Mouse (Mus musculus): ENCODE measurements around the gene Stx6. TPM values are rescaled to one million over a fixed set of nuclear protein-coding genes. Genes with fewer than 3 reads are reported as not detected.

Stx6 gene
- polyA plus RNA-seq, 1 experiment from 2014 or later: 36.9 TPM

DNA sequence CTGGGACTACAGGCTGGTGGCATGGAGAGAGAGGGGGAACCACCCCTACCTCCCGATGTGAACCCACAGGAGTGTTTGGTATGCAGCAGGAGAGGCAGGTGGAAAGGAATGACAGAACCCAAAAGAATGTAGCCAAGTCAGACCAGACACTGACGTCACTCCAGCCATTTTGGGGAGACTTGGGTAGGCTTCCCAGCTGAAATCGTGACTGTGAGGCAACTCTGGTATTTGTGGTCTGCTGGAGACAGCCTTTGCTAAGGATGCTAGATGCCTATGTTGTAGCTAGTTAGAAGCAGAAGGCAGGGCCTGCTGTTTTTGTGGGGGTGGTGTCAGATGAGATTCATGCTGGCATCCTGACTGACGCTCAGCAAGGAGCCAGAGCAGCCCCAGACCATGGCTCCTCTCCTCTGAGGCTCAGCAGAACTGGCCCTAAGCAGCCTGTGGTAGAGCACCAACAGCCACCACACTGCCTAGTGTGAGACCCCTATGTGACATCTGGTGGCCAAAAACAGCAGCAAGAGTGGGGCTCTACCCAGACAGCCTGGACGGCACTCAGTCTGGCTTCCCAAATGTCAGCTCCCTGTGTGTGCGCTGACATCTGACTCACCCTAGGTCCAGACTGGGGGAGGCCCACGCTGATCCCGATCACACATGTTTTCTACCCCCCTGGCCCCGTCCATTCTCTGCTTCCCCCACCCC is 56.7 kb downstream of the Stx6 start:
- WGBS: 42% methylated on average over 9 of the region's 9 CpGs
- Histone ChIP-seq H3K36me3 (ENCODE audit: control insufficient read depth, insufficient read depth, low read length) (no peaks in the 10 kb centered on the region), H3K4me2 (no peak overlapping the region), H3K27ac (ENCODE audit: low read depth, low read length) (no peak overlapping the region), H3K9ac (ENCODE audit: low read depth, low read length) (no peak overlapping the region), H3K9me3 (ENCODE audit: control insufficient read depth, low read length) (no peaks in the 10 kb centered on the region), H3K27me3 (replicated peaks; ENCODE audit: control insufficient read depth, insufficient read depth, low read length) (no peaks in the 10 kb centered on the region), H3K4me3 (ENCODE audit: low read depth, low read length) (no peak overlapping the region), H3K4me1 (replicated peaks; ENCODE audit: control insufficient read depth, insufficient read depth, low read length) (peaks cover 24% of the 10 kb centered on the region; the same call in 1 of the 2 replicates)
- ATAC-seq (replicated peaks; ENCODE audit: low FRiP score) (no peak), DNase-seq (ENCODE audit: low spot score) (no peak)

DNA sequence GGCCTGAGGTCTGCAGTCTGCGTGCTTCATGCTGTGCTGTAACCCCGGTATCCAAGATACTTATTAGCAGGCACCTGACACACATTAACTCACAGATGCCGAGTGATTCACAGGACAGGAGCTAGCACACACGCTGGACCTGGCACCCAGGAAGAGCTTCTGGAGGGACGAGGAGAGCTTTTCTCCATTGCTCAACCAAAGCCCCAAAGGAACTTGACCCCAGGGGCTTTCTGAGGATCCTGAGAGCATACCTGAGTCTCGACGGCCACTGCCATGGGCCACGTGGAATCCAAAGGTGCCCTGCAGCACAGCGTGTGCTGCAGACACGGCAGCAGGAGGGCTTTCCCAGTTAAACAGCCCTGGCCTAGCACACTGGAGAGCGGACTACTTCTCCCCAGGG is 57.8 kb downstream of the Stx6 start:
- no peaks in the 10 kb centered on the region for H3K36me3 ChIP-seq (ENCODE audit: control insufficient read depth, insufficient read depth, low read length)
- ATAC-seq (replicated peaks; ENCODE audit: low FRiP score) (no peak), DNase-seq (ENCODE audit: low spot score) (no peak)
- H3K27me3 ChIP-seq (replicated peaks; ENCODE audit: control insufficient read depth, insufficient read depth, low read length): no peaks in the 10 kb centered on the region
- 87% methylated on average over 11 of the region's 11 CpGs for WGBS
- peaks cover 24% of the 10 kb centered on the region; the same call in 1 of the 2 replicates for H3K4me1 ChIP-seq (replicated peaks; ENCODE audit: control insufficient read depth, insufficient read depth, low read length)
- no peak overlapping the region for H3K4me3 ChIP-seq (ENCODE audit: low read depth, low read length)
- H3K9me3 ChIP-seq (ENCODE audit: control insufficient read depth, low read length): no peaks in the 10 kb centered on the region
- H3K4me2 ChIP-seq: no peak overlapping the region
- H3K27ac ChIP-seq (ENCODE audit: low read depth, low read length): no peak overlapping the region
- no peak overlapping the region for H3K9ac ChIP-seq (ENCODE audit: low read depth, low read length)

DNA sequence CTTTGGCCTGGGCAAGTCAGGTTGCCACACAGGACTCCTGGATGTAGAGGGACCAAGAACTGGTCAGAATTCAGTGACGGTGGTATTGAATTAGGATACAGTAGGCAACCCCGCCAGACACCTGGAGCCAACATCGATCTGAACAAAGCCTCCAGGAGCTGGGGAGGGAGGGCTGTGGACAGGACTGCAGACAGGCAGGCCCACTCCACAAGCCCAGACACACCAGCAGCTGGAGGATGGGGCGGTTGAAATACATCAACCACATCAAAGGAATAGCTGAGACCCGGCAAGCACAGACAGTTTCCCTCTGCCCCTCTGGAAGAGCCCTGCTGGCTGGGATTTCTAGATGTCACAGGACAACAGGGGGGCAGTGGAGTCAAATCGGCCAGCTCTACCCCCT is 58.3 kb downstream of the Stx6 start:
- DNase-seq (ENCODE audit: low spot score): no peak
- no peaks in the 10 kb centered on the region for H3K27me3 ChIP-seq (replicated peaks; ENCODE audit: control insufficient read depth, insufficient read depth, low read length)
- no peak overlapping the region for H3K9ac ChIP-seq (ENCODE audit: low read depth, low read length)
- H3K27ac ChIP-seq (ENCODE audit: low read depth, low read length): no peak overlapping the region
- ATAC-seq (replicated peaks; ENCODE audit: low FRiP score): no peak
- no peak overlapping the region for H3K4me2 ChIP-seq
- no peak overlapping the region for H3K4me3 ChIP-seq (ENCODE audit: low read depth, low read length)
- WGBS: 69% methylated on average over 6 of the region's 6 CpGs
- H3K36me3 ChIP-seq (ENCODE audit: control insufficient read depth, insufficient read depth, low read length): no peaks in the 10 kb centered on the region
- peaks cover 22% of the 10 kb centered on the region; the same call in 1 of the 2 replicates for H3K4me1 ChIP-seq (replicated peaks; ENCODE audit: control insufficient read depth, insufficient read depth, low read length)
- no peaks in the 10 kb centered on the region for H3K9me3 ChIP-seq (ENCODE audit: control insufficient read depth, low read length)

DNA sequence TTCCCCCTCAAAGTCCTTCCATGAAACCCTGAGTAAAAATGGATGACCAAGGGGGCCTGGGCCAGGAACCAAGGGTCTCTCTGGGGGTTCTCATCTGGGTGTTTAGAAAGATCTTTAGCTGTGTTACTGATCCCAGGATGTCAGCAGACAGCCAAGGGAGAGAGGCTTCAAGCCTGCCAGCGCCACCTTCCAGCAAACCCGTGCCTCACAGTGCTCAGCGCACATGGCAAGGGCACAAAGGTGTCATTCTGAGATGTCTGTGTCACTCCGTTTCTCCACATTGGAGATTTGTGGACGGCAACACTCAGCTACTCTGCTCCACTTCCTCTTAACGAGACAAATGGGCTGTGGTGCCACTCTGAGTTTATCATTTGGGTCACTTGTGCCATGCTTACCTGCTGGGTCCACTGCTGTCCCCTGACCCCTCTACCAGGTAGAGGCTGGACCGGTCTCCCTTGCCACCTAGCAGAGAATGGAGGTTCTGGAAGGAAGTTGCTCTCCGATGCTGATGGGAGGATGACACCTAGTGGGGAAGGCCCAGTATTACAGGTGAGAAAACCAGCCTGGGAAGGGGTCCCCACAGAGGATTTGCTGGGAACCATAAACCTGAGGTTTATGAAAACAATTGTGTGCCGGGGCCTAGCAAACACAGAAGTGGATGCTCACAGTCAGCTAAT is 59.5 kb downstream of the Stx6 start:
- H3K9ac ChIP-seq (ENCODE audit: low read depth, low read length): no peak overlapping the region
- WGBS: 55% methylated on average over 9 of the region's 9 CpGs
- no peak overlapping the region for H3K4me2 ChIP-seq
- H3K9me3 ChIP-seq (ENCODE audit: control insufficient read depth, low read length): no peaks in the 10 kb centered on the region
- no peaks in the 10 kb centered on the region for H3K36me3 ChIP-seq (ENCODE audit: control insufficient read depth, insufficient read depth, low read length)
- no peak for DNase-seq (ENCODE audit: low spot score)
- H3K4me1 ChIP-seq (replicated peaks; ENCODE audit: control insufficient read depth, insufficient read depth, low read length): peaks cover 12% of the 10 kb centered on the region; the same call in 1 of the 2 replicates
- H3K4me3 ChIP-seq (ENCODE audit: low read depth, low read length): no peak overlapping the region
- ATAC-seq (replicated peaks; ENCODE audit: low FRiP score): no peak
- no peaks in the 10 kb centered on the region for H3K27me3 ChIP-seq (replicated peaks; ENCODE audit: control insufficient read depth, insufficient read depth, low read length)
- no peak overlapping the region for H3K27ac ChIP-seq (ENCODE audit: low read depth, low read length)

DNA sequence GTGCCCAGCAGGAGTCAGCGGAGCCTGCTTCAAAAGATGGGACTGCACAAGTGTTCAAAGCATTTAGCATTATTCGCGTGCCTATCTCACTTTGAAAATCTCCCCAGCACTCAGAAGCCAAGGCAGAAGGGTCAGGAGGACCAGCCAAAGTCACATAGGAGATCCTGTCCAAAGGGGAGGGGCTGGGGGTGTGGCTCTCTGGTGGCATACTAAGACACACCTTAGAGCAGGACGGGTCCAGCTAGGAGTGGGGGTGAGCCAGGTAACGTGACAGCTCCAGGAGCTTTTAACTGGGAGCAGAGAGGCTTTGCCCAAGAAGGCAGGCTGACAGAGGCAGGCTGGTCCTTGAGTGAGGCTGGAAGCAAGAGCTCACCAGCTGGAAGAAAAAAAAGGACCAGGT is 60.4 kb downstream of the Stx6 start:
- Histone ChIP-seq H3K27ac (ENCODE audit: low read depth, low read length) (no peak overlapping the region), H3K9ac (ENCODE audit: low read depth, low read length) (no peak overlapping the region), H3K4me1 (replicated peaks; ENCODE audit: control insufficient read depth, insufficient read depth, low read length) (peaks cover 13% of the 10 kb centered on the region), H3K36me3 (ENCODE audit: control insufficient read depth, insufficient read depth, low read length) (no peaks in the 10 kb centered on the region), H3K27me3 (replicated peaks; ENCODE audit: control insufficient read depth, insufficient read depth, low read length) (no peaks in the 10 kb centered on the region), H3K9me3 (ENCODE audit: control insufficient read depth, low read length) (no peaks in the 10 kb centered on the region), H3K4me3 (ENCODE audit: low read depth, low read length) (no peak overlapping the region), H3K4me2 (no peak overlapping the region)
- WGBS: 78% methylated on average over 5 of the region's 5 CpGs
- ATAC-seq (replicated peaks; ENCODE audit: low FRiP score) (no peak), DNase-seq (ENCODE audit: low spot score) (no peak)

DNA sequence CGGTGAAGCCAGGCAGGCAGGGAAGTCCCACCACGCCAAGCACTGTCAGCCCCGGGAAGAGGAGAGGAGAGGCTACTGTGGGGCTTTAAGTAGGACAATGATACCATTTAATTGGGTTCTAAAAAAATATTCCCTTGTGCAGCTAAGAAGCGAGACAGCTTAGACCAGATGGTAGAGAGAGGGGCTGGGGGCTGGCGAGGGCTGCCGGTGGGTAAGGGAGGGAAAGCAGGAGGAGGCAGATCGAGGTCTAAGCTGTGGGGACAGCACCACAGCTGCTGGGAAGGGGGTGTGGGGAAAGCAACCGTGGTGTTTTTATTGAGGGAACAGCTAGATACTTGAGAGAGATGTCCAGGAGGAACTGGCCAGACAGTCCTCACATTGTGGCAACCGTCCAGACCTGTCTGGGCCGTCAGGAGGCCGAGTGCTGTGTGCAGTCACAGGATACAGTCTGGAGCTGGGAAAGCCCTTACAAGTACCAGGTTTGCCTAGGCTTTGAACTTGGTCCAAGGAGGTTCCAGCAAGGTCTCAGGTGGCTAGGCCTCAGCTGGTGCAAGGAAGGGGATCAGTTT is 63.7 kb downstream of the Stx6 start:
- H3K27me3 ChIP-seq (replicated peaks; ENCODE audit: control insufficient read depth, insufficient read depth, low read length): no peaks in the 10 kb centered on the region
- 0 out of 2 replicates have a peak overlapping the region, but pooled peaks have one; percentile 14 for H3K9ac ChIP-seq (ENCODE audit: low read depth, low read length)
- no peak overlapping the region for H3K4me3 ChIP-seq (ENCODE audit: low read depth, low read length)
- DNase-seq (ENCODE audit: low spot score) (no peak), ATAC-seq (replicated peaks; ENCODE audit: low FRiP score) (no peak)
- 73% methylated on average over 11 of the region's 11 CpGs for WGBS
- H3K27ac ChIP-seq (ENCODE audit: low read depth, low read length): no peak overlapping the region
- no peaks in the 10 kb centered on the region for H3K36me3 ChIP-seq (ENCODE audit: control insufficient read depth, insufficient read depth, low read length)
- peaks cover 10% of the 10 kb centered on the region for H3K4me1 ChIP-seq (replicated peaks; ENCODE audit: control insufficient read depth, insufficient read depth, low read length)
- H3K4me2 ChIP-seq: no peak overlapping the region
- no peaks in the 10 kb centered on the region for H3K9me3 ChIP-seq (ENCODE audit: control insufficient read depth, low read length)

DNA sequence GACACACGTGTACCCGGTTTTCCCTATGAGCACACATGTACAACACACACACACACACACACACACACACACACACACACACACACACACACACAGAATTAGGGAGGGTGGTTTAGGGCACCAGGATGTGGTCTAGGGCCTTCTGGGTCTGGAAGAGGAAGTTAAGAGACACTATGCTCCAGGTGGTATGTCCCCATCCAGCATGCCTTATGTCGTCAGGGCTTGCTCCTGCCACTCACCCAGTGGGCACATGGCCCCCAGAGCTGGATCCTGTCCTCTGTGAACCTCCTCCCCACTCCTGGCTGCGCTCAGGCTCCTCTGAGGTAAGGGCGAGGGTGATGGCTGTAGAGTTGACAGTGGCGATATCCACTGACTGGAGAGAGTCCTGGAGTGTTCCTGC is 64.5 kb downstream of the Stx6 start:
- peaks cover 10% of the 10 kb centered on the region for H3K4me1 ChIP-seq (replicated peaks; ENCODE audit: control insufficient read depth, insufficient read depth, low read length)
- no peaks in the 10 kb centered on the region for H3K36me3 ChIP-seq (ENCODE audit: control insufficient read depth, insufficient read depth, low read length)
- H3K9ac ChIP-seq (ENCODE audit: low read depth, low read length): no peak overlapping the region
- DNase-seq (ENCODE audit: low spot score) (no peak), ATAC-seq (replicated peaks; ENCODE audit: low FRiP score) (no peak)
- WGBS: 64% methylated on average over 6 of the region's 6 CpGs
- peak overlapping the region; percentile 78 for H3K4me2 ChIP-seq
- no peaks in the 10 kb centered on the region for H3K27me3 ChIP-seq (replicated peaks; ENCODE audit: control insufficient read depth, insufficient read depth, low read length)
- H3K4me3 ChIP-seq (ENCODE audit: low read depth, low read length): no peak overlapping the region
- no peak overlapping the region for H3K27ac ChIP-seq (ENCODE audit: low read depth, low read length)
- H3K9me3 ChIP-seq (ENCODE audit: control insufficient read depth, low read length): no peaks in the 10 kb centered on the region

DNA sequence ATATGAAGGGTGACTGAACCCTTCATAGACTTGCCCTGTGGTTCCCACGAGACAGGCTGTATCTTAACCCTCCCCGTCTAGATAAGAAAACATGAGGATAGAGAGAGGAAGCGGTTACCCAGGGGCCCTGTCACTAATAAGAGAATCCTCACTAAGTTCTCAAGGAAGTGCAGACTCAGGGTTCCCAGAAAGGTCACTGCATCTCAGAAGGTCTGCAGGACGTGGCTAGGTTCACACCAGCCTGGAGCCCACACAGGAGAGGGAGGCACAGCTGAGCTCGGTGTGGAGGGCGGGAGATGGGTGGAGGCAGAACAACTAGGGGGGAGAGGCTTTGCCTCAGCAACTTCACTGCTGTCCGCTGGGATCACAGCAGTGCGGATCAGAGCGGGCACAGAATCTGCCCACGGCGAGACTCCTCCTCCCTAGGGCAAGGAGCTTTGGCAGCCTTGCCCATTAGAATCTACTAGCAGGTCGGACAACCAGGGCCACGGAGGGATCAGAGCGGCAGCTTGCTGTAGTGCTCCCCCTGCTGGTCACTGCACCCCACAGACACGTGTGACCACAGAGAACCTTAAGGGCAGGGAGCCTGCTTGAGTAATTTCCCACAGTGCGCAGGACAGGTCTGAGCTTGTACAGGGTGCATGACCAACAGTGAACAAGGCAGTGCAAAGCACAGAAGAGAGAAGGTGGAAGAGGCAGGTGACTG is 65.5 kb downstream of the Stx6 start:
- ATAC-seq (replicated peaks; ENCODE audit: low FRiP score): peak; percentile 81
- Histone ChIP-seq H3K36me3 (ENCODE audit: control insufficient read depth, insufficient read depth, low read length) (no peaks in the 10 kb centered on the region), H3K9ac (ENCODE audit: low read depth, low read length) (peak overlapping the region; percentile 55), H3K4me1 (replicated peaks; ENCODE audit: control insufficient read depth, insufficient read depth, low read length) (peaks cover 10% of the 10 kb centered on the region), H3K9me3 (ENCODE audit: control insufficient read depth, low read length) (no peaks in the 10 kb centered on the region), H3K4me2 (peak overlapping the region; percentile 78), H3K27me3 (replicated peaks; ENCODE audit: control insufficient read depth, insufficient read depth, low read length) (no peaks in the 10 kb centered on the region), H3K4me3 (ENCODE audit: low read depth, low read length) (peak overlapping the region; percentile 34; the same call in 1 of the 2 replicates), H3K27ac (ENCODE audit: low read depth, low read length) (peak overlapping the region; percentile 41; the same call in 1 of the 2 replicates)
- DNase-seq (ENCODE audit: low spot score): peak; percentile 79
- 18% methylated on average over 16 of the region's 16 CpGs for WGBS
